Mouse (Mus musculus) liver, embryonic 14.5 days (tissue): ENCODE data around the gene Pcyox1.

Source experiments
- CTCF ChIP-seq: IDR thresholded peaks from 2 replicates; pipeline ENCODE4 v1.5.1; 2016; ENCODE audit warnings: antibody characterized with exemption, low read depth, control low read depth
- EP300 ChIP-seq: IDR thresholded peaks from 2 replicates; pipeline ENCODE4 v1.6.1; 2016; ENCODE audit warnings: antibody characterized with exemption, low read depth

DNA sequence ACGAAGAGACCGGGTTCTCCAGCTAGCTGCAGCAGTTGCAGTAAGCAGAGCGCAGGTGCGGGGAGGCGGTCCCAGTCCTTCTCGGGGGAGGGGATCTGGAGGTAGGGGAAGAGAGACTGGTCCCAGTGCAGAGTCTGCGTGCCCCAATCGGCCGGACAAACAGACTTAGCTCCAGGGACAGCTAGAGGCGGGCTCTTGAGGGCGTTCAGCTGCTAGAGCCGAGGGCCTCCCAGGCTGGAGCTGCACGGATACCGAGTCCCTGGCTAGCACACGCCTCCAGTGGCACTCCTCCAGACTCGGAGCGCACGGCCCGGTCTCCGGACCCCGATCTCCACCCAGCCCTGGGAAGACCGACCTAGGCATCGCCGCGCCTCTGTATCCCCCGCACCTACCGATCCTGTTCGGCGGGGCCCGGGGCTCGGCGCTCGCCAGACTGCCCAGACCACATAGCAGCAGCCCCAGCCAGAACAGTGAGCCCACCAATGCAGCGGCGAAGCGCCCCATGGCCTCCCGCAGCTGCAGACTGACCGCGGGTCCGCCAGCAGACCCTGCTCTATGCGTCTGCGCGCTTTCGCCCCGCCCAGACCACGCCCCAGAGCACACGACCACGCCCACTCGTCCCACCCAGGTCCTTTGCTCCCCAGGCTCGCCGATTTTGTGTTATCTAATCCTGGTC, at the start of gene Pcyox1:
- TF ChIP-seq CTCF (no peak), EP300 (no peak)
